Mouse (Mus musculus) G1E (cell line): ENCODE data around the gene Foxe3.

Source experiments
- CTCF ChIP-seq: IDR thresholded peaks from 2 replicates; pipeline ENCODE4 v1.5.1; 2012; ENCODE audit warnings: low read depth, low read length, inconsistent platforms, mixed read lengths
- GATA1 ChIP-seq: IDR thresholded peaks from 2 replicates; pipeline ENCODE4 v1.6.1; 2012; ENCODE audit warnings: borderline replicate concordance, low read length, inconsistent platforms, mixed read lengths
- POLR2AphosphoS5 ChIP-seq: IDR thresholded peaks from 2 replicates; pipeline ENCODE4 v1.6.1; 2012; ENCODE audit warnings: low read depth, low read length, inconsistent platforms; ENCODE audit not compliant: insufficient replicate concordance

- no peak for TF ChIP-seq CTCF
- no peak for TF ChIP-seq GATA1
- no peak for TF ChIP-seq POLR2AphosphoS5
Observed at GRCm38 (mm10) chr4:114946416-114946815, 20.6 kb upstream of the Foxe3 start.
